In the genomic region with DNA sequence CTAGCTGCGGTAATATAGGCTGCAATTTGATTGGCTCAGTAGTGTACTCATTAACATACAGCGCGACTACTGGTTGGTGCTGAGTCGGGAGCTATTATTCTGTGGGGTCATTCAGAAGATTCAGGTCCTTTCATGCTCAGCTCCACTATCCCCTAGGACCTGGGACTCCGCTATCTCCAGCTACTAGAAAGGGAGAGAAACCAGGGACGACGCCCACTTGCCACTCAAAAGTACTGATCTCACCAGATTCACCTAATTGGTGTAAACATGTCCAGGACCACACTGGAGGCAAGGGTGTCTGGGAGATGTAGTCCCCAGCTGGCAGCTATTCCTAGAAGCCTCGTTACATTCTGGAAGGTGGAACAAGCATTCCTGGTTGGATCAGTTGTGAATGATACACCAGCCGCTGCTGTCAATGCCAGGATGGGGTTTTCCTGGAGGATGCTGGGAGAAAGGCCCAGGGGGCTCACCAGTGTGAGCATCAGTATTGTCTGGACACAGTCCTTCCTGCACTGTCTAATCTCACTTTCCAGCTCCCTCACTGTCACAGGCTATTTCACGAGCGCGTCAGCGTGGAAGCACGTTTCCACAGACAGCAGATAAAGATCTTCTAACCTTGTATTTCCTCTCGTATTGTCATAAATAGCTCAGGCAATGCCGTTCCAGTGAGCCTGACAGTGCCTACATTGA, we compare ENCODE assay signal across 9 mouse cellular contexts.
DNase-seq lines count a peak whose midpoint lies in the region; ATAC-seq lines count a peak whose summit lies in the region.
"Had no signal": no experiment of that assay in that cellular context is flagged by ENCODE, and none has a peak within 500 bp of the region (broad histone marks: within the 10 kb centered on the region; RNA-seq: fewer than 3 reads in every experiment).

No protein-coding gene starts in this region.

- H3K9me3 ChIP-seq in heart, embryonic 16.5 days (replicated peaks; ENCODE audit: control insufficient read depth, low read length): no peaks in the 10 kb centered on the region; the same call in 1 of the 2 replicates
- no peaks in the 10 kb centered on the region for H3K9me3 ChIP-seq in forebrain, embryonic 16.5 days (ENCODE audit: control insufficient read depth, low read length)
- H3K9me3 ChIP-seq in midbrain, embryonic 15.5 days: no peaks in the 10 kb centered on the region
- H3K9me3 ChIP-seq: liver, embryonic 13.5 days had no signal

- H3K4me3 ChIP-seq in heart, embryonic 16.5 days (ENCODE audit: low read length): peak overlapping the region; percentile 13; the same call in 1 of the 2 replicates
- H3K4me3 ChIP-seq in forebrain, embryonic 16.5 days (replicated peaks; ENCODE audit: low read length): 0 out of 2 replicates have a peak overlapping the region, but pooled peaks have one; percentile 16
- peak overlapping the region; percentile 31 for H3K4me3 ChIP-seq in midbrain, embryonic 15.5 days
- H3K4me3 ChIP-seq: liver, embryonic 13.5 days had no signal

- no peak for DNase-seq in heart, postnatal 36 days
- peak; percentile 38 for DNase-seq in brain, adult 2 months (ENCODE audit: low read depth, low spot score)
- DNase-seq in right cerebral cortex, adult 18-20 months: no peak
- DNase-seq in gastrocnemius, postnatal 36 days: no peak
- no peak for DNase-seq in lung, postnatal 10 days

- intact Hi-C loops in heart, postnatal 36 days (cut with DNase I): loop anchor here (5.0 kb wide), 2 partner anchors 153 to 452 kb away; partner anchors contain the start of gene Edrf1
- intact Hi-C loops in gastrocnemius, postnatal 36 days (cut with DNase I): no loop called here

- no peaks in the 10 kb centered on the region for H3K36me3 ChIP-seq in heart, embryonic 16.5 days (ENCODE audit: control insufficient read depth, insufficient read depth)
- no peaks in the 10 kb centered on the region for H3K36me3 ChIP-seq in forebrain, embryonic 16.5 days (ENCODE audit: control insufficient read depth, insufficient read depth)
- H3K36me3 ChIP-seq in midbrain, embryonic 15.5 days (replicated peaks): no peaks in the 10 kb centered on the region
- H3K36me3 ChIP-seq: liver, embryonic 13.5 days had no signal

- H3K4me1 ChIP-seq in heart, embryonic 16.5 days (ENCODE audit: control insufficient read depth, insufficient read depth, low read length): no peaks in the 10 kb centered on the region; the same call in 1 of the 2 replicates
- peaks cover 4% of the 10 kb centered on the region for H3K4me1 ChIP-seq in forebrain, embryonic 16.5 days (replicated peaks; ENCODE audit: control insufficient read depth, insufficient read depth, low read length)
- H3K4me1 ChIP-seq in midbrain, embryonic 15.5 days: peaks cover 15% of the 10 kb centered on the region

- no peak overlapping the region for H3K27ac ChIP-seq in heart, embryonic 16.5 days (ENCODE audit: low read length)
- no peak overlapping the region for H3K27ac ChIP-seq in forebrain, embryonic 16.5 days (ENCODE audit: low read length)
- peak overlapping the region; percentile 39 for H3K27ac ChIP-seq in midbrain, embryonic 15.5 days
- H3K27ac ChIP-seq: liver, embryonic 13.5 days had no signal

- H3K27me3 ChIP-seq in heart, embryonic 16.5 days (ENCODE audit: control insufficient read depth, insufficient read depth, low read length): no peaks in the 10 kb centered on the region
- H3K27me3 ChIP-seq in forebrain, embryonic 16.5 days (replicated peaks; ENCODE audit: control insufficient read depth, insufficient read depth, low read length): peaks cover 9% of the 10 kb centered on the region; the same call in 1 of the 2 replicates
- no peaks in the 10 kb centered on the region for H3K27me3 ChIP-seq in midbrain, embryonic 15.5 days (replicated peaks)
- H3K27me3 ChIP-seq: liver, embryonic 13.5 days had no signal

- WGBS in heart, embryonic 16.5 days: 38% methylated on average over 16 of the region's 16 CpGs
- WGBS in forebrain, embryonic 16.5 days: 54% methylated on average over 16 of the region's 16 CpGs
- 47% methylated on average over 16 of the region's 16 CpGs for WGBS in midbrain, embryonic 15.5 days

- ATAC-seq in heart, embryonic 16.5 days (replicated peaks; ENCODE audit: extremely low read depth, insufficient read depth, low FRiP score): peak; percentile 24; the same call in 1 of the 2 replicates
- ATAC-seq in forebrain, embryonic 16.5 days: peak; percentile 47; the same call in 1 of the 2 replicates
- ATAC-seq in midbrain, embryonic 15.5 days (replicated peaks): peak; percentile 67

- H3K9ac ChIP-seq in heart, embryonic 16.5 days (ENCODE audit: low read length): no peak overlapping the region
- H3K9ac ChIP-seq in forebrain, embryonic 16.5 days (replicated peaks; ENCODE audit: low read depth, low read length): no peak overlapping the region
- H3K9ac ChIP-seq in midbrain, embryonic 15.5 days: no peak overlapping the region
- H3K9ac ChIP-seq: liver, embryonic 13.5 days had no signal

- H3K4me2 ChIP-seq in heart, embryonic 16.5 days (ENCODE audit: low read depth, low read length): peak overlapping the region; percentile 35
- H3K4me2 ChIP-seq in forebrain, embryonic 16.5 days (ENCODE audit: low read length): peak overlapping the region; percentile 30
- peak overlapping the region; percentile 41 for H3K4me2 ChIP-seq in midbrain, embryonic 15.5 days
